Mouse (Mus musculus) splenic B cell, adult 2 months (primary cell): ENCODE measurements around the gene Cspg4.

Source experiments
- DNase-seq: peaks from one replicate; pipeline ENCODE4 v3.0.0-alpha.2; 2011; ENCODE audit warnings: low read depth, low spot score
- H3K27me3 ChIP-seq: 2 replicates; pipeline ENCODE4 v1.6.1; 2012; ENCODE audit warnings: mild to moderate bottlenecking, low read length, moderate library complexity, mixed read lengths; ENCODE audit not compliant: control insufficient read depth, poor library complexity, insufficient read depth, severe bottlenecking
- H3K36me3 ChIP-seq: 2 replicates; pipeline ENCODE4 v1.6.1; 2012; ENCODE audit warnings: mild to moderate bottlenecking, low read length, moderate library complexity, mixed read lengths; ENCODE audit not compliant: control insufficient read depth, poor library complexity, insufficient read depth, severe bottlenecking

The Cspg4 gene

DNA sequence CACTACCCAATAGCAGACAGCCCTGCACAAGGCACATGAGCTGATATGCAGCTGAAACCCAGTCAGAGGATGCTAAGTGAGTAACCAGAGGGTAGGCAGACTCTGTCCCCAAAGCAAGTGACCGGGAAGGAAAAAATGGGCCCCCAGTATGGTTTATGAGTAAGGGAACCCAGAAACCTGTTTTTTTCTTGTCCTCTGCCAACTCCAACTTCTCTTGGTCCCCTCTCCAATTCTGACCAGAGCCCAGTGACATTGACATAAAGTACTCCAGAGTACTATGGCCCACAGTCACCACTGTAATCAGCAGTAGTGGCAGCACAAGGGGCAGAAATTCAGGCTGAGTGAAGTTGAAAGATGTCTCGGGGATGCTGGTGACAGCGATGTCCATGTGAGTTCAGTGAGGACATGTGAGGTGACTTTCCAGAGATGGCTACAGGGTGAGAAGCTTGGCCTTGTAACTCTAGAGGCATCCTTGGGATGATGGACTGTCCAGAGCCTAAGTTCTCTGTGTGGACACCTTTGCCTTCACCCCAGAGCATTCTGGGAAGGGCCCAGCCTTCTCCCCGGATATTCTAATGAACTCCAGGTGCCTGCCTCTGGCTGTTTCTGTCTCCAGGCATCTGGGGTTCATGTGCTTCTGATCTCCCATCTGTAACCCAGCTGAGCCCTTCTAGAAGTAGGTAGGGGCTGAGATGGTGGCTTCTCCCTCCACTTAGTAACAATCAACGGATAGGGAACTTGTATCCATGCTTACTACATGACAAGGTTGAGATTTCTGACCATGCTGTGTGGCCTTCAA, 7.5 kb downstream of the Cspg4 start:
- no peak for DNase-seq
- no peaks in the 10 kb centered on the region for H3K27me3 ChIP-seq
- H3K36me3 ChIP-seq = no peaks in the 10 kb centered on the region

DNA sequence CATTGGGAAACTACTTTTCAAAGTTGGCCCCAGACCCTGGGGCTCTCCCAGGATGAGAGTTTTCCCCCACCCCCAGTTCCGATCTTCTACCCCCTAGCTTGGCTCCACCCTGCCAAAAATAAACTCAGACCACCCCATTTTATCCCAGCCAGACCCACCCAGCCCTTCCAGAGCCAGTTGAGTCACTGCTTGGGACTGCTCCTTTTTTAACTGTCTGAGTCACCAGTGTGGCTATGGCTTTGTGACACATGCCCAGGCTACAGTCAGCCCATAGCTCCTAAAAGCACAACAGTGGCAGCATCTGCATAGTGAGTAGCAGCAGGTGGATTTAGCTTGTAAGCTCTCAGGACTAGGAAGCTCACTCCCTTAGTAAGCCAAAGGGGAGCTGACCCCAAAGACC, 8.3 kb downstream of the Cspg4 start:
- no peaks in the 10 kb centered on the region for H3K36me3 ChIP-seq
- H3K27me3 ChIP-seq = no peaks in the 10 kb centered on the region
- DNase-seq = no peak

DNA sequence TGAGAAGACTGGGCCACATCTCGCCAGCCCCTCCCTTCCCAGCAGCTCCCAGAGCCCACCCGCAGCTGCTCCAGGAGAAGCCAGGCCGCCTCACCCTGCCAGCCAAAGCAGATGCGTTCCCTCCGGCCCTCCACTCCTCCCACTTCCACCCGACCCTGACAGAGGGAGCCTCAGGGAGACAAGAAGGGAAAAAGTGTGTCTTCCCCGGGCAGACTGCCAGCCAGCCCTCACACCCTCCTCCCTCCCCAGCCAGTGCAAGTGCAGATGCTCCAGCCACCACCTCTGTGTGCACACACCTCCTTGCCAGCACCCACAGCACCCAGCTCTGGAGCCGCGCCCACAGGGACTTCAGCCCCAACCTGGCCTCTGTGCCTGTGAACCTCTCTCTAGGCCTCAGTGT, 12.0 kb downstream of the Cspg4 start:
- no peaks in the 10 kb centered on the region for H3K27me3 ChIP-seq

DNA sequence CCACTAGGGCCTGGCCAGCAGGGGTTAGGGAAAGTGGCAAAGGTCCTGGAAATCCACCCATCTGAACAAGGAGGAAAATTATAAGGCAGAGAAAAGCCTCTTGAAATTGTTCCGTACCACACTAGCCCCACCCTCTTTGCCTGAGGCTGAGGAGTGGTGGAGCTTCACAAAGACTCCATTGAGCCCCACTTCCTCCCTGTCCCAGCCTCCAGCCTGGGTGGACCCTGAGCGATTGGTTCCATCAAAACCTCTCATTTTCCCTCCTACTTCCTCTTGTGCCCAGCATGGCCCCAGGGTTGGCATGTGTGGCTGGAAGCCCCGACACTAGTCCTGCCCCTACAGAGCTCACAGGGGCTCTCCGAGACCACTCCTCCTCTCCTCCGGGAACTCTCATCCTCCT, 12.5 kb downstream of the Cspg4 start:
- no peaks in the 10 kb centered on the region for H3K36me3 ChIP-seq
- DNase-seq = no peak

More for the DNA sequence above, 12.0 kb downstream of the Cspg4 start:
- DNase-seq = no peak
- H3K36me3 ChIP-seq = no peaks in the 10 kb centered on the region

DNA sequence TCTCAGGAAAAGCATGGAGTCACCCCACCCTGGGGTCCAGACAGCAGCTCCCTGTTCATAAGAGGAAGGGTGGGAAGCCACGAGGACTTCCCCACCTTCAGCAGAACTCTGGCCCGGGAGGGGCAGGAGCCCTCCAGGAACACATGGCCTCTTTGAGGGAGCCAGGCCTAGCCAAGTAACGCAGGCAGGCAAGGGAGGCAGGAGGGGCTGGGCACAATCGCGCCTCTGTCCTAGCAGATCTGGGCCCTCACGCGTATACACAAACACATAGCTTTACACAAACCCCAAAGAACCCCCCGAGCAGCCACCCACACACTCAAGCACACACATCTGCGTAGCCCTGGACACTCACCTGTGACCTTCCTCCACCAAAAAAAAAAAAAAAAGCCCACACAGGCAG, 16.0 kb downstream of the Cspg4 start:
- Histone ChIP-seq H3K27me3 (no peaks in the 10 kb centered on the region), H3K36me3 (no peaks in the 10 kb centered on the region)
- DNase-seq = no peak

More for the DNA sequence above, 12.5 kb downstream of the Cspg4 start:
- no peaks in the 10 kb centered on the region for H3K27me3 ChIP-seq

DNA sequence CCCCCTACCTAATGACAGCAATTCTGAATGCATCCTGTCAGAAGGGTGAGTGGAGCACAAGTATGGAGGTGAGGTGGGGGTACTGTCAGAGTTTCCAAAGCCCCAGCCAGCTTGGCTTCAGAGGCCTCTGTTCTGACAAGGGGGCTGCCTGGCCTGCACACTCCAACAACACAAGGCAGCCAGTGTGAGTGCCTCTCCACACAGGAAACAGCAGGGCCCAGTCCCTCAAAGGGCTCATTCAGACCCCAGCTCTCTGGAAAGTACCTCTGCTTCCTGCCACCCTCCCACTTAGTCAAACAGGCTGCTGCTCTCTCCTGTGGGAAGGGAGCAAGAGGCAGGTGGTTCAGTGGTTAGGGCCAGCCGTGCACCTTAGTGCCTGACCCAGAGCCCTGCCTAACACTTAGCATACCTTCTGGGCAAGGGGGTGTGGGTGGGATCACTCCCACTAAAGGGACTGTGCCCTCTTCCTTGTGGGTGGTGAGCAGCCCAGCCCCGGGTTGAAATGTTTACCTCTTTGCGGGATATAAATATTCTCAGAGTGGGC, 16.8 kb downstream of the Cspg4 start:
- Histone ChIP-seq H3K36me3 (no peaks in the 10 kb centered on the region), H3K27me3 (no peaks in the 10 kb centered on the region)
- DNase-seq = no peak

DNA sequence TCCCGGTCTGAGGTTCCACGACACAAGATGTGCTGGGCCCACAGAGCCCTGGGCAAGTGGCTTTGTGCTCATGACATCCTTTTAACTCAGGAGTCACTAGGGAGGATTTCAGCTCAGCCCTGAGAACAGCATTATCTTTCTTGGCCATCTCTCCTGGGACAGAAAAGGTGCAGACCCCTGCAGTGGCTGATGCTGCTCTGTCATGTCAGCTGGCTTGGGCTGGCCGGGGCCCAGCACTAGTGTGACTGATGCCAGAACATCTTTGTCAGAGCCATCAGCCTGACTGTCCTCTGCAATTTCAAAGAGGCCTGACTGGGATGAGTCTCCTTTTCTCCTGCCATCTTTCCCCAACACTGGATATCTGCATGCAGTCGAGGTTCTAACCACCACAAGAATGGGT, 17.4 kb downstream of the Cspg4 start:
- DNase-seq = no peak
- H3K36me3 ChIP-seq = no peaks in the 10 kb centered on the region
- H3K27me3 ChIP-seq = no peaks in the 10 kb centered on the region

DNA sequence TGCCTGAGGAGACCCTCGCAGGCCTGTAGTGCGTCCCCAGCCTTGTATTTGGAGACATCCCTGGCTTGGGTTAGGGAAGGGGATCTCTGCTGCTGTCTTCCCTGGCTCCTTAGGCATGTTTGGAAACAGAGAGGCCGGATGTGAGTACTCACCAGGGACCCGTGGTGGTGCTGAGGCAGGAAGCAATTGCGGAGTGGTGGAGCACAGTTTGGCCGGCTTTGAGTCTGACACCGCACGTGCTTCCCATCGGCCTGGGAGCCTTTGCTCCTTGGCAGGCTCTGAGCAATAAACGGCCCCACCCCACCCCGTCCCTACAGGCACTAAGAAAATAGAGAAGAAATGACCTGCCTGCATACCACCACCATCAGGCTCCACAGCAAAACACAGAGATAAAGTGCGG, 18.0 kb downstream of the Cspg4 start:
- no peak for DNase-seq
- H3K27me3 ChIP-seq = no peaks in the 10 kb centered on the region
- H3K36me3 ChIP-seq = no peaks in the 10 kb centered on the region

DNA sequence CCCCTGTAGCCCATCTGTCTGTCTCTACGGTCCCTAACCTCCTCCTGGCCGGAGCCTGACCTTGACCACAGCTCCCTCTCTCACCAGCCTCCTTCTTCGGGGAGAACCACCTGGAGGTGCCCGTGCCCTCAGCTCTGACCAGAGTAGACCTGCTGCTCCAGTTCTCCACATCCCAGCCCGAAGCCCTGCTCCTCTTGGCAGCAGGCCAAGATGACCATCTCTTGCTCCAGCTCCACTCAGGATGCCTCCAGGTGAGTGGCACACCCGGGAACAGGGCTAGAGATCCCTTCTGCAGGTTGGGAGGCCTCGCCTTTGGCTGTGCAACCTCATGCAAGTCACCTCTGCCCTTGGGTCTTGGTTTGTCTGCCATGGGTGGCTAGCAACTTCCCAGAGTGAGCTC, 18.6 kb downstream of the Cspg4 start:
- no peaks in the 10 kb centered on the region for H3K36me3 ChIP-seq
- H3K27me3 ChIP-seq = no peaks in the 10 kb centered on the region
- DNase-seq = no peak

DNA sequence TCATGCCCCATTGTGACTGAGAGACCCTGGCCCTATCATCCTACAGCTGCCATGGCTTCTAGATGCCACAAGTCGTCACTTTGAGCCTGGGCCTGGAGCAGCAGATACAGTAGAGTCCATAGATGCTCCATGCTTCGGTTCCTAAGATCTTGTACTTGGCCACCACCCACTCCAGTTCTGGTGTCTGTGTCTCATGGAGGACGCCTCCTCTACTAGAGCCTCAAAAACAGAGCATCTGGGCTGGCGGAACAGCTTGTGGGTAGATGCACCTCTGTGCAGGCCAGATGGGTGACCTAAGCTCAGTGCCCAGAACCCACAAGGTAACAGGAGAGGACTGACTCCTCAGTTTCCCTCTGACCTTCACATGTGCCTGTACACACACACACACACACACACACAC, 19.5 kb downstream of the Cspg4 start:
- DNase-seq = no peak
- Histone ChIP-seq H3K36me3 (no peaks in the 10 kb centered on the region), H3K27me3 (no peaks in the 10 kb centered on the region)

DNA sequence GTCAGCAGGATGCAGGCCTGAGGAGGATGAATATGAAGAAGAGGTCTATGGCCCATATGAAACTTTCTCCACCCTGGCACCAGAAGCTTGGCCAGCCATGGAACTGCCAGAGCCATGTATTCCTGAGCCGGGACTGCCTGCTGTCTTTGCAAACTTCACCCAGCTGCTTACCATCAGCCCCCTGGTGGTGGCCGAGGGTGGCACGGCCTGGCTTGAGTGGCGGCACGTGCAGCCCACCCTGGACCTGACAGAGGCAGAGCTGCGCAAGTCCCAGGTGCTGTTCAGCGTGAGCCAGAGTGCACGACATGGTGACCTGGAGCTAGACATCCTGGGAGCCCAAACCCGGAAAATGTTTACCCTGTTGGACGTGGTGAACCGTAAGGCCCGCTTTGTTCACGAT, 21.3 kb downstream of the Cspg4 start:
- no peak for DNase-seq
- Histone ChIP-seq H3K36me3 (no peaks in the 10 kb centered on the region), H3K27me3 (no peaks in the 10 kb centered on the region)

DNA sequence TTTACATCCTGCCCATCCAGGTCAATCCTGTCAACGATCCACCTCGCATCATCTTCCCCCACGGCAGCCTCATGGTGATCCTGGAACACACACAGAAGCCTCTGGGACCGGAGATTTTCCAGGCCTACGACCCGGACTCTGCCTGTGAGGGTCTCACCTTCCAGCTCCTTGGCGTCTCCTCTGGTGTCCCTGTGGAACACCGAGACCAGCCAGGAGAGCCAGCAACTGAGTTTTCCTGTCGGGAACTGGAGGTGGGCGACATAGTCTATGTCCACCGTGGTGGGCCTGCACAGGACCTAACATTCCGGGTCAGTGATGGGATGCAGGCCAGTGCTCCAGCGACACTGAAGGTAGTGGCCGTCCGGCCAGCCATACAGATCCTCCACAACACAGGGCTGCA, 21.8 kb downstream of the Cspg4 start:
- Histone ChIP-seq H3K36me3 (no peaks in the 10 kb centered on the region), H3K27me3 (no peaks in the 10 kb centered on the region)
- DNase-seq = no peak

DNA sequence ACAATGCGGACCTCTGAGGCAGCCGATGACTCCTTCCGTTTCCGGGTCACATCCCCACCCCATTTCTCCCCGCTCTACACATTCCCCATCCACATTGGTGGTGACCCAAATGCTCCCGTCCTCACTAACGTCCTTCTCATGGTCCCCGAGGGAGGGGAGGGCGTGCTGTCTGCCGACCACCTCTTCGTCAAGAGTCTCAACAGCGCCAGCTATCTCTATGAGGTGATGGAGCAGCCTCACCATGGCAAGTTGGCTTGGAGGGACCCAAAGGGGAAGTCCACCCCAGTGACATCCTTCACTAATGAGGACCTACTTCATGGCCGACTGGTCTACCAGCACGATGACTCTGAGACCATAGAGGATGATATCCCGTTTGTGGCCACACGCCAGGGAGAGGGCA, 22.7 kb downstream of the Cspg4 start:
- H3K27me3 ChIP-seq = no peaks in the 10 kb centered on the region
- no peaks in the 10 kb centered on the region for H3K36me3 ChIP-seq
- DNase-seq = no peak

DNA sequence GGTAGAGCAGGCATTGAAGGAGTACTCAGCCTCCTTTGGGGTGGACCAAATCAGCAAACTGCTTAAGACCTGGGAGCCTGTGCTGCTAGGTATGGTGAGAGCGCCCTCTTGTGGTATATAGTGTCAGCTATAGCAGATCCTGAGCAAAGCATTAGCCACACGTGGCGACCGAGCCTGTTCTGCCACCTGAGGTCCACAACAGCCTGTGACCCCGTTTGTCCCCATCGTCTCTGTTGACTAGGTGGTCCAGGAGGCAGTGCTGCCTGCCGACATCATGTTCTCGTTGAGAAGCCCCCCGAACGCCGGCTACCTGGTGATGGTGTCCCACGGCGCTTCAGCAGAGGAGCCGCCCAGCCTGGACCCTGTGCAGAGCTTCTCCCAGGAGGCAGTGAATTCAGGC, 25.0 kb downstream of the Cspg4 start:
- peak; percentile 88 for DNase-seq
- no peaks in the 10 kb centered on the region for H3K36me3 ChIP-seq
- H3K27me3 ChIP-seq = no peaks in the 10 kb centered on the region

DNA sequence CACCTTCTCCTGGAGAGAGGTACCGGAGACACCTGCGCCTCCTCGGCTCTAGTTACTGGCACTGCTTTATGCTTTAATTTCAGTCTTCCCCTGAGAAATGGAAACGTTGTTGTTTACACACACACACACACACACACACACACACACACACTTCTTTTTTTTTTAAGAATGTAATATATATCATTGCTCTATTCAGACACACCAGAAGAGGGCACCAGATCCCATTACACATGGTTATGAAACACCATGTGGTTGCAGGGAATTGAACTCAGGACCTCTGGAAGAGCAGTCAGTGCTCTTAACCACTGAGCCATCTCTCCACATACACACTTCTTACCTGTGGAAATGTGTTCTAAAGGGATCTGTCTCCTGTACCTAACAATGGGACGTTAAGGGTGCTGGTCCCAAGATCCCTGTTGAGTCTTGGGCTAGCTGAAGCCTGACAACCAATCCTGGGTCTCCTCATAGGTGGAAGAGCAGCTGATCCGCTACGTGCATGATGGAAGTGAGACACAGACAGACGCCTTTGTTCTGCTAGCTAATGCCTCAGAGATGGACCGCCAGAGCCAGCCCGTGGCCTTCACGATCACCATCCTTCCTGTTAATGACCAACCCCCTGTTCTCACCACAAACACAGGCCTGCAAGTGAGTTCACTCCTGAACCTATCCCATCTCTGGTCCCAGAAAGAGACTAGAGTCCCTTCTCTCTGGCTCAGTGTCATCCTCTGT, 25.9 kb downstream of the Cspg4 start:
- Histone ChIP-seq H3K27me3 (no peaks in the 10 kb centered on the region), H3K36me3 (no peaks in the 10 kb centered on the region)
- DNase-seq = no peak
